Mouse (Mus musculus): ENCODE measurements around the gene Cnnm4. TPM values are rescaled to one million over a fixed set of nuclear protein-coding genes. Genes with fewer than 3 reads are reported as not detected.
A peak's percentile ranks its signal among the peaks of the same experiment; 100 is the strongest.

Gene Cnnm4
- polyA plus RNA-seq, 1 experiment from 2014 or later = 2.7 TPM

DNA sequence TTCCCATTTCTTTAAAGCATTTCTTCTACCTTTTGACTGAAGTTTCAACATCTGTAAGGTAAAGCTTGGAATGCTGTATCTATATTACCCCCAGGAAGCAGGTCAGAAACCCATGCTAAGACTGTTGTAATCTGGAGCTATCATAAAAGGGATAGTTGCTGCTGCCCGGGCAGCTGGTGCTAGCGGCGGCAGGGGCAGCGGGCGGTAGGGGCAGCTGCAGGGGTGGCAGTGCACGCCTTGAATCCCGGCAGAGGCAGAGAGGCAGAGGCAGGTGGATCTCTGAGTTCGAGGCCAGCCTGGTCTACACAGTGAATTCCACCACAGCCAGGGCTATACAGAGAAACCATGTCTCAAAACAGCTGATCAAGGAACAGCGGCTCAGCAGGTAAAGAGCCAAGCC, 71.5 kb downstream of the Cnnm4 start:
- Histone ChIP-seq H3K4me1 (replicated peaks) (peaks cover 25% of the 10 kb centered on the region), H3K4me3 (replicated peaks) (no peak overlapping the region), H3K27me3 (no peaks in the 10 kb centered on the region), H3K27ac (replicated peaks) (no peak overlapping the region), H3K9me3 (replicated peaks) (no peaks in the 10 kb centered on the region), H3K9ac (no peak overlapping the region), H3K4me2 (no peak overlapping the region), H3K36me3 (replicated peaks) (peaks cover 13% of the 10 kb centered on the region)
- 76% methylated on average over 9 of the region's 9 CpGs for WGBS (ENCODE audit: insufficient replicate concordance)
- no peak for ATAC-seq (ENCODE audit: insufficient read depth)

DNA sequence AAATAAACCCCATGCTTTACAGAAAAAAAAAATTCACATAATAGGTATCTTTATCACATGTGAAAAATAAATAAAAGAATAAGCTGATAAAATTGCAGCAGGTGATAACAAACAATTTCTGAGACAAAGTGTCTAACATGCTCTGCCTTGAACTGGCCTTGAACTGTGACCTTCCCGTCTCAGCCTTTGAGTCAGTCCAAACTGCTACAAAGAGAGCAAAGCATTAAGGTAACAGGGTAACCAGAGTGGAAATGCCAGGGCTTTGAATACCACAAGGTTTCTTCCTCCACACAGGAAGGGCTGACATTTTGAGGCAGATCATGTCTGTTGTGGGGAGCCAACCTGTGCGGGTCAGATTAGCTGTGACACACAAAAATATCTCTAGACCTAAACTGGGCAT, 74.0 kb downstream of the Cnnm4 start:
- ATAC-seq (ENCODE audit: insufficient read depth) = no peak
- Histone ChIP-seq H3K9me3 (replicated peaks) (no peaks in the 10 kb centered on the region), H3K4me1 (replicated peaks) (peaks cover 18% of the 10 kb centered on the region), H3K27ac (replicated peaks) (no peak overlapping the region), H3K4me2 (0 out of 2 replicates have a peak overlapping the region, but pooled peaks have one; percentile 87), H3K27me3 (no peaks in the 10 kb centered on the region), H3K4me3 (replicated peaks) (no peak overlapping the region), H3K9ac (no peak overlapping the region), H3K36me3 (replicated peaks) (peaks cover 20% of the 10 kb centered on the region)
- WGBS (ENCODE audit: insufficient replicate concordance) = 41% methylated on average over 2 of the region's 2 CpGs

DNA sequence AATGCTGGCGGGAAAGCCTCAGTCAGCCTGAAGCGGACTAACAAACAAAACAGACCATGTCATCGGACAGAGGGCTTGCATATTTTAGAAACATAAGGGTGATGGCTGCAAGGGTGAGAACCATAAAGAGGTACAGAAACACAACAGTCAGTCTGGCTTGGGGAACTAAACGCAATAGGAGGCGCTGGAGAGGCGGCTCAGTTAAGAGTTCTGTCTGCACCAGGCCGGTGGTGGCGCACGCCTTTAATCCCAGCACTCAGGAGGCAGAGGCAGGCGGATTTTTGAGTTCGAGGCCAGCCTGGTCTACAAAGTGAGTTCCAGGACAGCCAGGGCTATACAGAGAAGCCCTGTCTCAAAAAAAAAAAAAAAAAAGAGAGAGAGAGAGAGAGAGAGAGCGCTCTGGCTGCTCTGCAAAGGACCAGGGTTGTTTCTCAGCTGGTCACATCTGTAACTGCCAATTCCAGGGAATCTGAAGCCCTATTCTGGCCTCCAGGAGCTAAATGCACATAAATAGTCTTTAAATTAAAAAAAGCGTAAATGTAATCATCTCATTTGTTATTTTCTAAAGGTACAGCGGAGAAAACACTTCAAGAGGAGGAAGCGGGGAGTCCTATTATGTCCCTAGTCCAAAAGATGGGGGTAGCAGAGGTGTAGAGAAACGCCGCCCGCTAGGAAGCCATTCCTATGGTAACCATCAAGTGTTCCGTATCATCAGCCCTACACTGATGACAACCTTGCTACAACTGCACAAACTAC, 74.6 kb downstream of the Cnnm4 start:
- Histone ChIP-seq H3K27ac (replicated peaks) (no peak overlapping the region), H3K4me1 (replicated peaks) (peaks cover 18% of the 10 kb centered on the region), H3K4me3 (replicated peaks) (peak overlapping the region; percentile 71), H3K4me2 (peak overlapping the region; percentile 87), H3K36me3 (replicated peaks) (peaks cover 20% of the 10 kb centered on the region), H3K9ac (peak overlapping the region; percentile 61; the same call in 1 of the 2 replicates), H3K9me3 (replicated peaks) (no peaks in the 10 kb centered on the region), H3K27me3 (no peaks in the 10 kb centered on the region)
- ATAC-seq (ENCODE audit: insufficient read depth) = no peak
- 49% methylated on average over 19 of the region's 19 CpGs for WGBS (ENCODE audit: insufficient replicate concordance)

DNA sequence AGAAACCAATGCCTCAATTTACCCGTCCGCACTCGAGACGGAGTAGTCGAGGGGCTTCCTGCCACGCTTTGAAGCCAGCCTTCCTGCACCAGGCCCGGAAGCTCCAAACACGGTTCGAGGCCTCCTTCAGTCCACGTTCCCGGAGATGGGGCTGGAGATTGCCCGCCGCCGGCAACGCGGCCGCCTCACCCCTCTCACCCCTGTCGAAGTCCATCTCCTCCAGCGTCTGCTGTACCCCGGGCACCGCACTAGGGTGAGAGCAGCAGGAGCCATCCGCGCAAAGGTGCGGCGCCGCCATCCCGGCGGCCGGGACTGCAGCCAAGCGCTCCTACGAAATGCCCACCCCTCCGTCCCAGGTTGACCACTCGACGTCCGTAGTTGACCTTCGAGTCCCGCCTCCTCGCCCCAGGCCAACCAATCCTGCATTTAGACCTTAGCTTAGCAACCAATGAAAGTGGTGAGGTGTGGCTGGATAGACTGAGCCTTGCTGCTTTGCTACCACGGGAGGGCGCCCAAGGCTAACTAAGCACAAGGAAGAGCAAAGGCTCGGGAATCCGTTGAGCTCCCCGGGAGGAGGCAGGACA, 75.6 kb downstream of the Cnnm4 start, which contains the start of gene Ankrd39:
Gene Ankrd39 (minus strand): TSS at position 558 of the 584 bp plus-strand sequence.
- WGBS (ENCODE audit: insufficient replicate concordance) = under 1% methylated on average over 43 of the region's 43 CpGs
- Histone ChIP-seq H3K4me3 (replicated peaks) (peak within 1 kb of the TSS; percentile 71), H3K9ac (peak within 1 kb of the TSS; percentile 61), H3K27ac (replicated peaks) (0 out of 2 replicates have a peak within 1 kb of the TSS, but pooled peaks have one; percentile 20), H3K9me3 (replicated peaks) (no peaks in the 10 kb centered on the region), H3K27me3 (no peaks in the 10 kb centered on the region), H3K36me3 (replicated peaks) (peaks cover 17% of the 10 kb centered on the region; the same call in 1 of the 2 replicates), H3K4me1 (replicated peaks) (peaks cover 18% of the 10 kb centered on the region), H3K4me2 (peak within 1 kb of the TSS; percentile 87)
- ATAC-seq (ENCODE audit: insufficient read depth) = peak; percentile 99

DNA sequence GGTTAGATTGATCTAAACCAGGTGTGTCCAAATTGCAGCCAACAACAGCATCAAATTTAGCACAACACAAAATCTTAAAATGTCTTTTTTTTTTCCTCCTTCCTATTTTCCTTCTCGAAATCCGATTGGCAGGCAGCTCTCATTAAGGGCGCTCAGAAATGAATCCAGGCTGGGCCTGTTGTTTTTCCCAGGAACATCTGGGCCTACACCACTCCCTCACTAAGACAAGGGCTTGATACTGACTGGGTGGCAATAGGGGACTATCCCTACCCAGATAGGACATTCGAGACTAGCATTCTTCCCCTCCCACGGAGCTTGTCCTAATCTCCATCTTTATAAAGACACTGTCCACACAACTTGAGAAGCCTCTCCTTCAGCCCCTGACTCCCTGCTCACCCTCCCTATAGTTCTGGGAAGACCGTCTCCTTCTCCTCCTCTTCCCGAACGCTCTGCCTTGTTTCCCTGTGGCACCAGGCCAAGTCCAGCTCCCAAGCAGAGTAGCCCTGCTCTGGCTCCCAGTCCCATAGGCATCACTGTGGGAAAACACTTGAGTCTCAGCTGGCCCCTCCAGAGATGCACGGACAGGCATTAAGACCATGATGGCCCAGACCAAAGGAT, 76.7 kb downstream of the Cnnm4 start:
- peaks cover 6% of the 10 kb centered on the region; the same call in 1 of the 2 replicates for H3K27me3 ChIP-seq
- 58% methylated on average over 9 of the region's 9 CpGs for WGBS (ENCODE audit: insufficient replicate concordance)
- H3K9ac ChIP-seq = no peak overlapping the region
- no peak for ATAC-seq (ENCODE audit: insufficient read depth)
- no peak overlapping the region for H3K27ac ChIP-seq (replicated peaks)
- peaks cover 18% of the 10 kb centered on the region for H3K4me1 ChIP-seq (replicated peaks)
- no peak overlapping the region for H3K4me3 ChIP-seq (replicated peaks)
- H3K4me2 ChIP-seq = no peak overlapping the region
- no peaks in the 10 kb centered on the region for H3K9me3 ChIP-seq (replicated peaks)
- H3K36me3 ChIP-seq (replicated peaks) = peaks cover 21% of the 10 kb centered on the region; the same call in 1 of the 2 replicates

DNA sequence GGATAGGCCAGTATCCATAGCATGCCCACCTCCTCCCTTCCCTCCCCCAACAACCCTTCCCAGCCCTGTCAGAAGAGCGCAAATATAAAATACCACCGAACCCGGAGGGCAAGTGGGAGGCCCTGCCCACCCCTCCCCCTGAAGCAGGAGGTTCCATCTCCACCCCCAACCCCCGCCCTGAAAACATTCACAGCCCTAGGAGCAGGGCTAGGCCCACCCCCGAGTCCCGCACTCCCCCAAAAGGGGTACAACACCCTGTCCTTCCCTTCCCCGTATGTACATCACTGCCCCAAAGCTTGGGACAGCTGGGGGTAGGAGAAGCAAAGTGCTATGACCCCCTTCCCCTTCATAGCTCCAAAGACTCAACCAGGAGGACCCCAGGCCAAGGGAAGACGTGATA, 77.4 kb downstream of the Cnnm4 start:
- 59% methylated on average over 8 of the region's 8 CpGs for WGBS (ENCODE audit: insufficient replicate concordance)
- ATAC-seq (ENCODE audit: insufficient read depth) = no peak
- no peak overlapping the region for H3K9ac ChIP-seq
- H3K4me3 ChIP-seq (replicated peaks) = no peak overlapping the region
- no peak overlapping the region for H3K27ac ChIP-seq (replicated peaks)
- no peak overlapping the region for H3K4me2 ChIP-seq
- H3K27me3 ChIP-seq = peaks cover 12% of the 10 kb centered on the region
- peaks cover 18% of the 10 kb centered on the region for H3K4me1 ChIP-seq (replicated peaks)
- peaks cover 26% of the 10 kb centered on the region for H3K36me3 ChIP-seq (replicated peaks)
- H3K9me3 ChIP-seq (replicated peaks) = no peaks in the 10 kb centered on the region

DNA sequence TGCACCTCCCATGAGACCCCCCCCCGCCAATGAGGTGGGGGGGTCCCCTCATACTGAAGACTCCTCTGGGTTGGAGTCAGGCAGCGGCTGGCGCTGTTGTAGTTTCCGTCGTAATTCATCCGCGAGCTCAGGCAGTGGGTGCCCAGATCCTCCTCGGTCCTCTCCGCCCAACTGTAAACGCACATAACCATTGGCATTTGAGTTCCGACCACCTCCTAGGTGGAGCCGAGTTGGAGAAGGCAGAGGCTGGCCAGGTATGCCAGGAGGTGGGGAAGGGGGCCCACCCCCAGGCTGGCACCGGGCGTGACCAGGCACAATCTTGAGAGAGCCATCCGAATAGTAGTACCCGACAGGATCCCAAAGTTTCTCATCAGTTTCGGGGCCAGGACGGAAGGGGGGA, 78.1 kb downstream of the Cnnm4 start:
- H3K27me3 ChIP-seq = peaks cover 19% of the 10 kb centered on the region
- ATAC-seq (ENCODE audit: insufficient read depth) = no peak
- no peak overlapping the region for H3K4me3 ChIP-seq (replicated peaks)
- WGBS (ENCODE audit: insufficient replicate concordance) = 77% methylated on average over 18 of the region's 18 CpGs
- H3K4me2 ChIP-seq = no peak overlapping the region
- H3K36me3 ChIP-seq (replicated peaks) = peaks cover 26% of the 10 kb centered on the region
- H3K27ac ChIP-seq (replicated peaks) = no peak overlapping the region
- no peaks in the 10 kb centered on the region for H3K9me3 ChIP-seq (replicated peaks)
- peaks cover 18% of the 10 kb centered on the region for H3K4me1 ChIP-seq (replicated peaks)
- H3K9ac ChIP-seq = no peak overlapping the region

DNA sequence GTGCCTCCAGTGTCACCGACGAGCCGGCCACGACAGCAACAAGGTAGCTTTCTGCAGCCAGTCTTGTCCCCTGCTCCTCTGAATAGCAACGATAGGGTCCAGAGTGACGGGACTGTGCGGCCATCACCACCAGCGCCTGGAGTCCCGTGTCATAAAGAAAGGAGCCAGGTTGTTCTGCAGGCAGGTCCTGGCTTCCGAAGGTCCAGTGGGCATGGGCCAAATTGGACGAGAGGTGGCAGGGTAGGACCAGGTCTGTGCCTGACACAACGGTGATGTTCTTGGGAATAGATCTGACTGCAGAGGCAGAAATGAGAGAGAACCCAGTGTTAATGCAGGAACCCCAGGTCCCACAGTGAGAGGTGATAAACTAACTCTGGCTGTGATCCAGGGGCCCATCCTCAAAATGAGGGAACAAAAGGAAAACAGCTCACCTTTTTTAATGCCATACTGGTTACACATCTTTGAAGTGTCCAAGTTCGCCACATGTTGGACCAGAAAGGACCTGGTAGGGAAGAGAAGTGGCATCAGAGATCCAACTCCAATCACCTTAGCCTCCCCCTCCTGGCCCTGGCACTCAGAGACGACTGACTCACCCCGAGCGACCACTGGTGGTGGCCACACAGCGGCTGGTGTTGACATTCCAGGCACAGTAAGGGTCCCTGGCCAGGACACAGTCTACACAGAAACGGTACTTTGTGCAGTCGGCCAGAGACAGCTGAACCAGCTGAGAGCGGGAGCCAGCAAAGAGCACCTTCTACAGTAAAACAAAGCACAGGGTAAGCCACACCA, 78.8 kb downstream of the Cnnm4 start:
- WGBS (ENCODE audit: insufficient replicate concordance) = 75% methylated on average over 20 of the region's 20 CpGs
- Histone ChIP-seq H3K4me1 (replicated peaks) (peaks cover 18% of the 10 kb centered on the region), H3K27ac (replicated peaks) (no peak overlapping the region), H3K4me2 (no peak overlapping the region), H3K36me3 (replicated peaks) (peaks cover 26% of the 10 kb centered on the region), H3K4me3 (replicated peaks) (no peak overlapping the region), H3K9me3 (replicated peaks) (no peaks in the 10 kb centered on the region), H3K27me3 (peaks cover 27% of the 10 kb centered on the region), H3K9ac (no peak overlapping the region)
- ATAC-seq (ENCODE audit: insufficient read depth) = no peak

DNA sequence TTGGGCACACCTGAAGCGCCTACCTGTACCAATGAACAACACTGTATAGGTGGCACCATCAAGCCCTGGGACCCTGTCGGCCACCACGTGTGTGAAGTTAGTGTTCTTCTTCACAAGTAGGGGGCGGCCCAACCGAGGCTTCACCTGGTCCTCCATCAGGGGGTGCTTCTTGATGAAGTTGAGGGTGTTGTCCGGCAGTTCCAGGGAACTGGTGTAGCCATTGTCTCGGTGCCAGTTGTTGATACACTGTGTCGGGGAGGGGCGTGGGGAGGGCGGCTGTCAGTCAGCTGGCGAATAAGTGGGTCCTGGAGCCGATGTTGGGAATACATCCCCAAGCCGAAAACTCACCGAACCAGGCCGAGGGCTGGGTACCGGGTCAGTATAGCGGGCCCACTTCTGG, 80.5 kb downstream of the Cnnm4 start:
- no peak overlapping the region for H3K27ac ChIP-seq (replicated peaks)
- H3K27me3 ChIP-seq = peaks cover 43% of the 10 kb centered on the region
- no peak for ATAC-seq (ENCODE audit: insufficient read depth)
- H3K9ac ChIP-seq = no peak overlapping the region
- H3K4me3 ChIP-seq (replicated peaks) = no peak overlapping the region
- WGBS (ENCODE audit: insufficient replicate concordance) = 78% methylated on average over 17 of the region's 17 CpGs
- peaks cover 26% of the 10 kb centered on the region for H3K36me3 ChIP-seq (replicated peaks)
- no peaks in the 10 kb centered on the region for H3K9me3 ChIP-seq (replicated peaks)
- H3K4me2 ChIP-seq = no peak overlapping the region
- peaks cover 10% of the 10 kb centered on the region for H3K4me1 ChIP-seq (replicated peaks)

DNA sequence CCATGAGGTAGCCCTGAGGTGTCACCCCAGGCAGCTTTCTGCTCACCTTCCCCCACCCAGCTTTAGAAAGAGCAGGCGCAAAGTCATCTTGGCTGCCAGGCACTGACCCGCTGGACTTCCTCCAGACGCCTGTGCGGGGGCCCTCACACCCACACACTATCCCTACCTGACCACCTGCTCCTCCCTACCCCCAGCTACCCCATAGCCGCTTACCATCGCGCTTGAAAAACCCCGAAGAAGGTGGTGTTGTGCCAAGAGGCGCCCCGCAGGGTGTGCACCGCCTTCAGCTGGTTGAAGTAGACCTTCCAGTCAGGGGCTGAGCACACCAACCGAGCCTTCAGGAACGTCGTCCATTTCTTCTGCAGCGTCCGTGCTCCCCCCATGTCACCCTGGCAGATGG, 81.1 kb downstream of the Cnnm4 start:
- no peak overlapping the region for H3K4me3 ChIP-seq (replicated peaks)
- ATAC-seq (ENCODE audit: insufficient read depth) = no peak
- peaks cover 26% of the 10 kb centered on the region for H3K36me3 ChIP-seq (replicated peaks)
- peaks cover 49% of the 10 kb centered on the region for H3K27me3 ChIP-seq
- no peaks in the 10 kb centered on the region for H3K9me3 ChIP-seq (replicated peaks)
- 74% methylated on average over 16 of the region's 16 CpGs for WGBS (ENCODE audit: insufficient replicate concordance)
- H3K4me1 ChIP-seq (replicated peaks) = peaks cover 10% of the 10 kb centered on the region
- no peak overlapping the region for H3K4me2 ChIP-seq
- H3K9ac ChIP-seq = no peak overlapping the region
- H3K27ac ChIP-seq (replicated peaks) = no peak overlapping the region

All from liver, embryonic 15.5 days (tissue).